Mouse (Mus musculus) olfactory bulb, adult 2 months (tissue): ENCODE results near the gene Galnt10. TPM values are rescaled to one million over a fixed set of nuclear protein-coding genes. Genes with fewer than 3 reads are reported as not detected.

Experiments used
- H3K27ac ChIP-seq: fragments of 200-500 bp; 2 replicates; pipeline ENCODE4 v1.5.1; 2012; ENCODE audit warnings: low read depth, low read length; ENCODE audit not compliant: insufficient read depth
- H3K4me1 ChIP-seq: fragments of 200-500 bp; 2 replicates; pipeline ENCODE4 v1.6.1; 2012; ENCODE audit warnings: low read length; ENCODE audit not compliant: control insufficient read depth, insufficient read depth
- H3K4me3 ChIP-seq: fragments of 200-500 bp; 2 replicates; pipeline ENCODE4 v1.5.1; 2012; ENCODE audit warnings: mild to moderate bottlenecking, low read depth, low read length, moderate library complexity; ENCODE audit not compliant: insufficient read depth
- CTCF ChIP-seq: fragments of 200-500 bp; IDR thresholded peaks from 2 replicates; pipeline ENCODE4 v1.5.1; 2012; ENCODE audit warnings: low read depth, mild to moderate bottlenecking, low read length, moderate library complexity; ENCODE audit not compliant: insufficient read depth
- POLR2A ChIP-seq: fragments of 200-500 bp; IDR thresholded peaks from 2 replicates; pipeline ENCODE4 v1.6.1; 2012; ENCODE audit warnings: mild to moderate bottlenecking, low read depth, low read length, moderate library complexity; ENCODE audit not compliant: insufficient read depth
- WGBS: fragments of 180-500 bp; shearing (Covaris S2); methylation state at CpG from one replicate; pipeline ENCODE4 v1.1.7; 2018; 5-methylcytosine and 5-hydroxymethylcytosine counted together
- polyA plus RNA-seq: library from polyadenylated mRNA; stranded (reverse); fragments of >200 nt; gene quantifications from 2 replicates; pipeline ENCODE4 v1.2.4, GENCODE M21; 2012; ENCODE audit warnings: low replicate concordance; ENCODE audit not compliant: missing spikeins, insufficient read depth, insufficient read length

The Galnt10 gene
- polyA plus RNA-seq, 1 experiment = not detected

DNA sequence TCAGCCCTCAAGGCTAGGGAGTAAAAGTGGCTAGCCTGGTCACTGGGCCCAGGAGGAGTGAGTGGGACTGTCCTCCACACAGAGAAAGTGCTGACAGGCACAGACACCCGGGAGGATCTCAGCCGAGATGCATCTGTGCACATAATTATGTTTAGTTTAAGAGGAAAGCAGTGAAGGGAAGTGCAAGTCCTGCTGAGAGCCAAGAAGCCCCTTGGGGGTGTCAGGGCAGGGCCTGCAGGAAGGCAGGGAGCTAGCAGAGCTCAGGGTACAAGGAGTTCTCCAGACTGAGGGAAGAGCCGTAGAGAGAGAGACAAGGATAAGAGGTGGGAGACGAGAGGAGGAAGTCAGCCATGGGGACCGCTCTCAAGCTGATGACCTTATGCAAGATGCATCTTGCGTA lies 130.6 kb downstream of the Galnt10 start:
- no peak for TF ChIP-seq POLR2A
- no peak for TF ChIP-seq CTCF
- WGBS = 77% methylated on average over 6 of the region's 6 CpGs
- Histone ChIP-seq H3K4me1 (peaks cover 17% of the 10 kb centered on the region), H3K4me3 (no peak overlapping the region), H3K27ac (no peak overlapping the region)

DNA sequence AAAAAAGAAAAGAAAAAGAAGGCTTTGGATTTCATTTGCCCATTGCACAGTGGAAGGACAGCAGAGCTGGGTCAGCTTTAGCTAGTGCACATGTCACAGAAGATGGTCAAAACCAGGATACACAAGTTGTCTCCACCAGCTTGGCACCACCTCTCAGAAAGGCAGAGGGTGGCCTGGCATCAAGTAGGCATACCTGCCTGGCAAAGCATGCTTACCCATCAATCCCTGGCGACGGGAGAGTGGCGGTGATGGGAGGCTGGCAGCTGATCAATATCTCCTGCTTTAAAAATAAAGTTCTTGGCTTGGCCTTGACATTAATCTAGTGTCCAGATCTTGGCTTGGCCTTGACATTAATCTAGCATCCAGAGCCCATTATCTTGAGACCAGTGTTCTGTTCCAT lies 131.3 kb downstream of the Galnt10 start:
- no peak overlapping the region for H3K27ac ChIP-seq
- H3K4me1 ChIP-seq = peaks cover 17% of the 10 kb centered on the region
- 92% methylated on average over 3 of the region's 3 CpGs for WGBS
- no peak overlapping the region for H3K4me3 ChIP-seq
- no peak for TF ChIP-seq CTCF
- TF ChIP-seq POLR2A = no peak

GRCm38 (mm10) chr11:57778349-57778748 lies 133.1 kb downstream of the Galnt10 start:
- H3K27ac ChIP-seq = no peak overlapping the region
- 25% methylated on average over 5 of the region's 5 CpGs for WGBS
- H3K4me3 ChIP-seq = no peak overlapping the region
- TF ChIP-seq CTCF = peak; percentile 69; the same call in 1 of the 2 replicates
- no peak for TF ChIP-seq POLR2A
- peaks cover 17% of the 10 kb centered on the region for H3K4me1 ChIP-seq

GRCm38 (mm10) chr11:57779824-57780223 lies 134.6 kb downstream of the Galnt10 start:
- TF ChIP-seq CTCF (no peak), POLR2A (no peak)
- Histone ChIP-seq H3K4me3 (no peak overlapping the region), H3K27ac (no peak overlapping the region), H3K4me1 (peaks cover 9% of the 10 kb centered on the region; the same call in 1 of the 2 replicates)
- WGBS = 95% methylated on average over 14 of the region's 14 CpGs

DNA sequence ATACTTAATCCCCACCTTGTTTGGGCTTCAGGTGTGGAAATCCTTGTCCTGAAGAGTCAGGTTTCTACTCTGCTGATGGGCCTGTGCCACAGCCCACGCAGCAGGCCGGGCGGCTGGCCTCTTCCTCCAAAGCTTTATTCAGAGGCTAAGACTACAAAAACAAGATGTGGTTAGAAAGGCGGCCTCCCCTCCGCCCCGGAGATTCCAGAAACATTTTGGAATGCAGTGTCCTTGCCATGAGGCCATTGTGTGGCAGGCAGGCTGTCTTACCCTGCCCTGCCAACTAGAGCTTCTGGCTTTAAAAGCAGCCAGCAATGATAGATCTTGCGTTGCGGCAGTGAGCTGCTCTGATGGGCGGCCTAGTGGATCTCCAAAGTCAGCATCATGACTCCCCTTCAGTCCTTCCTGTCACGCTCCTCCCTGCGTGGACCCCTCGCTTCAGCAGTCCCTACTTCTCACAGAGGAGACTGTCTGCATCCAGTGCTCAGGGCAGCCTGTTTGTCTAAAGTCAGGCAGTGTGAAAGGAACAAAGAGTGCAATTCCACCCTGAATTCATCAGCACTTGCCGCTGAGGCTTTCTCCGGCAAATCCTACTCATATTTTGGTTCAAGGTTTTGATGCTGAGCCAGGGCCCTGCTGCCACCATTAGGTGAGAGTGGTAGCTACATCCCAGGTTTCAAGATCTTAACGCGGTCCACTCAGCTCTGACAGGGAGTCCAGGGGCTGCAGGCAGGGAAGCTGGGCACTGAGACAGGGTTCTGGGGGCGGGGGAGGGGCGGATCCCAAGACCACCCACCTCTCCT lies 141.6 kb downstream of the Galnt10 start:
- Histone ChIP-seq H3K4me1 (peaks cover 6% of the 10 kb centered on the region), H3K27ac (no peak overlapping the region), H3K4me3 (no peak overlapping the region)
- TF ChIP-seq POLR2A = no peak
- no peak for TF ChIP-seq CTCF
- WGBS = 38% methylated on average over 18 of the region's 18 CpGs

- WGBS = 43% methylated on average over 3 of the region's 3 CpGs
- H3K27ac ChIP-seq = no peak overlapping the region
- no peak for TF ChIP-seq CTCF
- no peak for TF ChIP-seq POLR2A
- peaks cover 6% of the 10 kb centered on the region for H3K4me1 ChIP-seq
- H3K4me3 ChIP-seq = no peak overlapping the region
Observed at GRCm38 (mm10) chr11:57787913-57788312, 142.7 kb downstream of the Galnt10 start.

DNA sequence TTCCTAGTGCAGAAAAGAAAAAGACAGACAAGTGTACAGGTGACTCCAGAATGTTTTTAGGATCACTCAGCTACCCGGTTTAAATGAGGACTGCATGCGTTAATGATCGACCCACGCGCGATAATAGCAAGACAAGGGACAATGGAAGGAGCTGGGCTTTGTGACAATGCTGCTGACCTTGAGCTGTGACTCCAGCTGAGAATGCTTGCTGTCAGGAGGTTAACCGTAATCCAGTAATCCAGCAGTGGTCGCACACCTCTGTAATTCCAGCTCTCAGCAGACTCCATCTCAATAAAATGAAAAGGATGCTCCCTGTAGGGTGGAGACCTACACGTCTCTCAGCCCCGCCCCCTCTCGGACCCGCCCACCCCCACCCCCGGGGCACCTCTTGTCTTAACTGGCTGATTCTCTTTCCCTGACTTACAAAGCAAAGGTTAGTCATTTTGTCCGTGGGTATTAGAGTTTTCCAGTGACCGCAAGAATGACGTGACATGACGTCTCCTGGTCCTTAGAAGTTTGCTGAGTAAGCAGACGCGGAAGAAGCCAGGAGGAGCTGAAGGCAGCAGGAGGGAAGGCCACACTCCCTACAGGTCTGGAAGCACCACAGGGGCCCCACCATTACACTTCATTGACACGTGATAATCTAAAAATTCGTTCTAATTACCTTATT lies 145.8 kb downstream of the Galnt10 start:
- 32% methylated on average over 21 of the region's 21 CpGs for WGBS
- TF ChIP-seq POLR2A (no peak), CTCF (no peak)
- peaks cover 6% of the 10 kb centered on the region for H3K4me1 ChIP-seq
- no peak overlapping the region for H3K27ac ChIP-seq
- H3K4me3 ChIP-seq = no peak overlapping the region

- TF ChIP-seq POLR2A (no peak), CTCF (no peak)
- H3K4me3 ChIP-seq = no peak overlapping the region
- H3K4me1 ChIP-seq = no peaks in the 10 kb centered on the region
- H3K27ac ChIP-seq = no peak overlapping the region
- WGBS = 78% methylated on average over 6 of the region's 6 CpGs
Observed at GRCm38 (mm10) chr11:57795086-57795485, 149.8 kb downstream of the Galnt10 start.

DNA sequence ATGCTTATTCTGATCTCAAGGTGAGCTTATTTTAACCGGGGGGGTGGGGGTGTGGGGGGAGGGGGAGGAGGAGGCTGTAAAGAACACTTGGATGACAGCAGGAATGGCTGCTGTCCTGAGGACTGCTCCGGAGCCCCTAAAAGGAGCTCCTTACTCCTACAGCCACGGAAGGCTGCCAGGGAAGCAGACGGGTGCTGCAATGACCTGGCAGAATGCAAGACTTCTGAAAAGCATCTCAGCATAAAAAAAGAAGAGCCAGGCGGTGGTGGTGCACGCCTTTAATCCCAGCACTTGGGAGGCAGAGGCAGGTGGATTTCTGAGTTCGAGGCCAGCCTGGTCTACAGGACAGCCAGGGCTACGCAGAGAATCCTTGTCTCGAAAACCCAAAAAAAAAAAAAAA lies 152.6 kb downstream of the Galnt10 start:
- no peak overlapping the region for H3K27ac ChIP-seq
- peaks cover 7% of the 10 kb centered on the region for H3K4me1 ChIP-seq
- H3K4me3 ChIP-seq = no peak overlapping the region
- WGBS = 82% methylated on average over 9 of the region's 9 CpGs
- no peak for TF ChIP-seq CTCF
- TF ChIP-seq POLR2A = no peak

DNA sequence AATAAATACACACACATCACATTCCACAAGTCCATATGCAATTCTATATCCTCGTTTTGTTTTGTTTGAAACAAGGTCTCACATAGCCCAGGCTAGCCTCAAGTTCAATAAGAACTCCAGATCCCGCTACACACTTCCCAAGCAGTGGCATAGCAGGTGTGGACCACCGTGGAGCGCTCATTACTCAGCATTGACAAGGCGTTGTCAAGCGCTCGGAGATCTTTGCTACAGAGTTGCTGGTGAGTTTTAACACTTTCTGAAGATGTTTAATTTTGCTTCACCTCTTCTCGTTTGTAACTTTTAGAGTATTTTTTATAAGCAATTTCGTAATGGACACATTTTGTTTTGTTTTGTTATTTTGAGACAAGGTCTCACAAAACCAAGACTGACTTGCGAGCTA lies 154.2 kb downstream of the Galnt10 start:
- H3K4me3 ChIP-seq = no peak overlapping the region
- no peak overlapping the region for H3K27ac ChIP-seq
- TF ChIP-seq POLR2A (no peak), CTCF (no peak)
- H3K4me1 ChIP-seq = peaks cover 12% of the 10 kb centered on the region
- WGBS = 91% methylated on average over 10 of the region's 10 CpGs
